Mouse (Mus musculus) ES-CJ7 (cell line): Measurements from ENCODE around the gene Baiap3.

Experiments
- DNase-seq: peaks from one replicate; pipeline ENCODE4 v3.0.0; 2011; ENCODE audit warnings: low read depth, low spot score

The Baiap3 gene

GRCm38 (mm10) chr17:25256140-25256754, at the start of gene Baiap3:
Baiap3 (minus strand) TSS chr17:25256364.
- DNase-seq, result no peak

DNA sequence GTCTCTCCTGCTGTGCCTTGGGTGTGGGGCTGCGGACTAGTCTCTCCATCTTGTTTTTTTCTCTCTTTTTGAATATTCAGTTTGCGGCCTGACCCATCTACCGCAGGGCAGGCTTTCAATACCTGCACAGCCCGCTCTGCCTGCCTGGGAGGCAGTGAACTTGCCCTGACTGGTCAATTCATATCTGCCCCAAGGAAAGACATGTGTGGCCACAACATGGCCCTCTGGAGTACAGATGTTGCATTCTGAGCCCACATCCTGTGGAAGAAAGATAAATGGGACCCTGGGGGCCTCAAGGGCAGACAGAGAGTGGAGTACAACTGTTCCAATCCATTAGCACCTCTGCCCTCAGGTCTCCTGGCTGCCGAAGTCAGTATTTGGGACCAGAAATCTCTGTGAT, 41.9 kb upstream of the Baiap3 start, which contains the start of gene Prss34:
TSS of gene Prss34 (plus strand) at position 301 of the 400 bp plus-strand sequence.
- no peak for DNase-seq

DNA sequence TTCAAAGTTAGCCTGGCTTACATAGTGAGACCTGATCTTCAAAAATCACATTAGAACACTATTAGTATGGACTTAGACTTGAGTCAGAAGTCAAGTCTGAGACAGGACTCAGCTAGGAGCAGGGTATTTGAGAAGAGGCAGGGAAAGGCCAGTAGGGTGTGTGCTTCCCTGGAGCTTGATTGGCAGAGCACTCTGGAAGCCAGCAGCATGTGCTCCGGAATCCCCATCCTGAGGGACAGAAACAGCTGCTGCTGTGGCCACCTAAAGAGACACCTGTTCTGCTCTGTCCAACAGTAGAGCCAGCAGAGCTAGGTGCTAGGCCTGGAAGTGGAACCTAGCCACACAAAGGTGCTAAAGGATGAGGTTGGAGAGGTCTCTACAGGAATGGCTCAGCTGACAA, 37.9 kb upstream of the Baiap3 start:
- no peak for DNase-seq

GRCm38 (mm10) chr17:25293495-25293894, 37.3 kb upstream of the Baiap3 start:
- DNase-seq, result no peak

DNA sequence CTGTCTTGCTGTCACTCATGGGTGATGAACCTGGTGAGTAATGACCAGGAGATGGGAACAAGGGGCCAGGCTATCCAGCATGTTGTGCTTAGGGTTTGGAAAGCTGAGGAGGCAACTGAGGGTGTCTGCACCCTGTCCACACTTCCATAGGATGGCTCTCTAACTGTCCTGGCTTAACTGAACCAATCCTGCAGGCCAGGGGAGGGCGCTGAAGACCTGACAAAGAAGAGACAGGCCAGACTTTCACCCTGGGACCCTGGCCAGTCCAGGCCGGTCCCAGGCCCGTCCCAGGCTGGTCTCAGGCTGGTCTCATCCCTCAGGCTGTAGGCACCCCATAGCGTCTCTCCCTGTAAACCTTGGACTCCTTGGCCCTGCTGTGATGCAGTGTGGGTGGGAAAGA, 34.2 kb upstream of the Baiap3 start:
- DNase-seq, result no peak

DNA sequence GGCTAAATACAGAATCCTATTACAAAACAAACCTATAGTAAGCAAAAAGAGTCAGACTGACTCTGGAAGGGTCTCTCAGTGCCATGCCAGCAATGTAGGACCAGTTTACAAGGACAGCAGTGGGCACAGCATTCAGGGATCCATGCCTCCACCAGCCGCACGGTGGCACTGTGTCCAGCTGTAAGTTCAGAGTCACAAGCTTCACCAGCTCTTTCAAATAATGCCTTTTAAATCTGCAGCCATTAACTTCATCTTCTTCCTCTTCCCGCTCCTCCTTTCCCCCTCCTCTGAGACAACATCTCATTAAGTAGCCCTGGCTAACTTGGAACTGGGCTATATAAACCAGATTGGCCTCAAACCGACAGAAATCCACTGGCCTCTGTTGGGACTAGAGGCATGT, 32.7 kb upstream of the Baiap3 start:
- peak; percentile 75 for DNase-seq

DNA sequence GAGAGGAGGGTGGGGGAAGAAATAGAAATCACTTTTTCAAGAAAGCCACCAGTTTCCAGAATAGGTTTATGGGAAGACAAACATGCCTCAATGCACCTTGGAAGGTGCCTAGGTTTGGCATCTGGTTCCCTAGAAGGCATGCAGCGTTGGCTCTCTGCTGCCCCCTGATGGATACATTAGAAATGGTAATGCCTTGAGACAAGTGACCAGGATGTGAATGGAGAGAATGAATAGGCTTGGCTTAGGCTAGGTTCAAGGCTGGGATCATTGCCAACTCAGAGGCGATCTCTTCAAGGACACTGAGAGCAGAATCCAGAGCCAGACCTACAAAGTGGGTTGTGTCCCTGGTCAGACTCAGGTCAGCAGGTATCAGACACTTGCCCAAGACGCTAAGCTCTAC, 28.9 kb upstream of the Baiap3 start:
- peak; percentile 90 for DNase-seq

- peak; percentile 88 for DNase-seq
Measured at GRCm38 (mm10) chr17:25282133-25282532, 26.0 kb upstream of the Baiap3 start.

DNA sequence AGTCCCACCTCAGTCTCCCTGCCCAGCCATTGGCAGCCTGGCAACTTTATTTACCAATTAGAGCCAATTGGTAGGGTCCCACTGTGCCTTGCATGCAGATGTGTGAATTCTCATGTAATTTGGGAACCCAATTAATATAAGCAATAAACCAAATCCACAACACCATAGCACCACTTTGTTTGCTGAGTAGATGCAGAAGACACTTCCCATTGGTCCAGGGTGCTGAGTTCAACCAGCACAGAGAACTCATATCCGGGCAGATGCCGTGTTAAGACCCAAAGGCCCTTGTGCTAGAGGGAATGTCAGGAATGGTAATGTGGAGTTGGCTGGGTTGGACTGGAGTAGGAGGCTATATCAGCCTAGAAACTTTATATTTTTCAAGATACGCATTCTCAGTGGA, 19.7 kb upstream of the Baiap3 start:
- DNase-seq, result no peak

DNA sequence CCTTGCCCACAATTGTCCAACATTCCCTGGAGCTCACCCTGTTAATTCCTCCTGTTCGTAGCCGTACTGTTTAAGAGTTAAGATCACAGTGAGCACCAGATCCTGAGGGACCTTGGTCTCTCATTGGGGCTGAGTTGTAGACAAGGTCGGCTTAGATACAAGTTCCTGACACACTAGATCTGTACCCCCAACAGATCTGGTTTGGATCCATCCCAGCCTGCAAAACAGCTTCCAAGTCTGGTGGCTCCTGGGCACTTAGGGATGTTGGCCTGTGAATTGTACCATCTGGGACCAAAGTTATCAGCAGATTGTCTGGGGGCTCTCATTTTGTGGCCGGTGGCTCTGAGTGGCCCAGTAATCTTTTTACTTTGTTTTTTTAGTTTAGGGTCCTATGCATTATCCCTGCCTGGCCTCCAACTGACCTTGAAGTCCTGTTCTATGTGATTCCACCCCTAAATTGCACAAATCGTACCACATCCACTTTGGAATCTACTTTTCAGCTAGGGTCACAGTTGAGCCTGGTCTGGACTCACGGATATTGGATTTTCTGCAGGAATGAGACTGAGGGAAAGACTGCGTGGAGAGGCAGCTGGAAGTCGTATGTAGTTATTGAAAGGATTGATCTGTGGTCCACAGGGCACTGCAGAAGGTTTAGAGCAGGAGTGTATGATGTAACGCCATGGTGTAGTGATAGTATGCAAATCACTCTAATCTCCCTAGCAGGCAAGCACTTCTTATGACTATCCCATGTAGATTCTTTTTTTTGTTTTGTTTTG, 18.6 kb upstream of the Baiap3 start, which contains the start of gene Ube2i:
TSS of gene Ube2i (minus strand) at position 52 of the 776 bp plus-strand sequence.
- DNase-seq, result no peak

DNA sequence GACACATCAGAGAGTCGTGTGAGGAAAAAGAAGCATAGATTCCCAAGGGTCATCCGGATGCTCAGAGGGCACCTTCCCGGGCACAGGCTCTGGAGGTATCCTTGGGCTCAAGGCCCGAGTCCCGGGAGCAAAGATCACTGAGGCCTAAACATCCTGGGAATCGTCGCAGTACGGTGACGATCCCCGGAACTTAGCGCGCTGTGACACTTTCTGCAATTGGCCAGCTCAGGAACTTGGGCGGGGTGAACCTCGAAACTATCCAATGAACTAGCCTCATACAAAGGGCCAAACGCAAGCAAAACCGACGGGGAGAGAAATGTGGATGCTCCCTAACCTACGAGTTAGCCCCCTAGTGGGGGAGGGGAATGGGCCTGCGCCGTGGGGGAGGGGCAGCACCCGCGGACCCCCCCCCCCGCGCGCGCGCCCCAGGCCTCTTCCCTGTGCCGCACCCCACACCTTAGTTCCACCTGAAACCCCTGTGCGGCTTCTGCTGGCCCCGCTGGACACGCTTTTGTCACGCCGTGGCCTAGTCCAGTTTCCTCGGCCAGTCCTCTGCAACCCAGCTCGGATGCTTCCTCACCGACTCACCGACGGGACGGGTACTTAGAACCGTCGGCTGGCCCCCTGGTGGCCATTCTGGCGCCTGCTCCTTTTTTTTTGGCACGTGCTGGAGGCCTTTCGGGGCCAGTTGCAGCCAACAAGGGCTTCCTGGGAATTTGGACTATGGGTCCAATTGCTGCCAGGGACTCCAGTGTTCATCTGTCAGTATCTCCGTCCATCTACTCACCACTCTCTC, 17.7 kb upstream of the Baiap3 start:
- DNase-seq, result peak; percentile 98

DNA sequence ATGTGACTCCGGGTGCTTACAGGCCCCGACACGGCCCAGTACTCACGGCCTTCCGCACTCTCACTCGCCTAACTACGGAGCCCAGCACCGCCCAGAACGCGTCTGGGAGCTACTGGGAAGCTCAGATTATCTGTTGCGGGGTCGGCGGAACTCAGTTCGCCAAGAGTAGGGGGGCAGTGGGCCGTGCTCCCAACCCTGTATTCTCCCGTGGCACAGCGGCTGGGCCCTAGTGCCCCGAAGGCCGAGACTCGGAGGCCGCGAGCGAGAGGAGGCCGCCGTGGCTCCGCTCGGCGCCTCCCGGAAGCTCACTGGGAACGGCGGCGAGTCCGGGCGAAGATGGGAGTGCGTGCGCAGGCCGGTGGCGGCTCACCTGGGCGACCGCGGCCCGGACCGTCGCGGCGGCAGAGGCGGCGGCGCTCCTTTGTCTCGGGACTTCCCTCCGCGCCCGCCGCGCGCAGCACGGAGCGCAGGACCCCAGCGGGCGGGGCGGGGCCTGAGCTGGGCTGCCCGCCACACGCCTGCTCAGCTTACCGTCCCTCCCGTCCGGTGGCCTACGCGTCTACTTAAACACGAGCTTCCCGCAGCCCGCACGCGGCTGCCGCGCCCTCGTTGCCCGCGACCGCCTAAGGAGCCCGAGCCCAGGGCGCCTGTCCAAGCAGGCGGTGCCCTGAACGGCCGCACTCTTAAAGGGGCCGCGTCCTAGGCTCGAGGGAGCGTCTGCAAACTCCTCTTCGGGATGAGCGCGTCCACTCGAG, 17.0 kb upstream of the Baiap3 start:
- DNase-seq, result peak; percentile 87

DNA sequence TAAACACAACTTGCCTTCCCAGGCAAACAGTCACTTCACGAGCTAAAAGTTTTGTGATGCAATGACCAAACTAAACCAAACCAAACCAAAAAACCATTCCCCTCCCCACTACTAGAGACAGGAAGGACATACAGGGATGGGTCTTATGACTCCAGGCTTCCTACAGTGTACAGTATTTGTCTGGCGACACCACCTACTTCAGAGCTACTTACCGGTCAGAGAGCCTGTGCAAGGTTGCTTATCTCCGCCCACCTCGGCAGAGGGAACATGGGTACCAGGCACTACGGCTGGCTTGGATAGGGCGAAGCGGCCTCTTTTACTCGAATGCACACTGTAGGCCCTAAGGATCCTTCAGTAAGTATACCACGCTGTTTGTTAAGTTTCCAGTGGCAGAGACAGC, 16.2 kb upstream of the Baiap3 start:
- DNase-seq, result peak; percentile 47

- no peak for DNase-seq
Measured at GRCm38 (mm10) chr17:25270795-25271335, 14.7 kb upstream of the Baiap3 start.

DNA sequence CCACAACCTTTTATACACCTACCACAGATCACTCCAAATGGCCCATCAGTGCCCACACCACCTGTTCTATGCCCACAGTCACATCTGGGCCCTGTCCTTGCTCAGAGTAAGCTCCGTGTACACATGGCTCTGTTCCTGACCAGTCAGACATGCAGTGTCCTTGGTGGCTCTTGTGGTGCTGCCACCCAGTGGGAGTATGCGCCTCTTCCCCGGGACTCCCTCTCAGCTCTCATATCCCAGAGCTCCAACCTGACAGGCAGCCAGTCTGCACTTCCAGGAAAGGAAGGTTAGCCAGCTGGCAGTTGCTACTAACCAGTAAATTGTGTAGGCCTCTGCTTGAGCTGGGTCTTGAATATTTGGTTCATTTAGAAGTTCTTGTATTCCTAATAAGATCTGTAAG, 8.3 kb upstream of the Baiap3 start:
- DNase-seq, result peak; percentile 55

DNA sequence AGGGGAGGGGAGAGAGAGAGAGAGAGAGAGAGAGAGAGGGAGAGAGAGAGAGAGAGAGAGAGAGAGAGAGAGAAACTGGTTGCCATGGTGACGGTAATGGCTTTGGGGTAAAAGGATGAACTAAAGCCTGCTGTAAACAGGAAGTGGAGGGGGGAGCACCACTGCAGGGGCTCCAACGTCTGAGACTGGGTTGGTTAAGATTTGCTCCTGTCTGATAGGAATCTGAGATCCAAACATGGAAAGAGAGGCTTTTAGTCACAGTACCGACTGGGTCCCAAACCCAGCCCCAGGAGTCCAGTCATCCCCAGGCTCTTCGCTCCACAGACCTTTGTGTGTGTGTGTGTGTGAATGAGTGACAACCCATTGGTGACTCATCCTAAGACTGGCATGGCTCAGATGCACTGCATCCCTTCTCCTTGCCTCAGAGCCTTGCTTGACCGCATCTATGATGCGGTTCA, 1.7 kb upstream of the Baiap3 start:
- no peak for DNase-seq

GRCm38 (mm10) chr17:25255110-25255509, 1.1 kb downstream of the Baiap3 start:
- DNase-seq, result no peak

DNA sequence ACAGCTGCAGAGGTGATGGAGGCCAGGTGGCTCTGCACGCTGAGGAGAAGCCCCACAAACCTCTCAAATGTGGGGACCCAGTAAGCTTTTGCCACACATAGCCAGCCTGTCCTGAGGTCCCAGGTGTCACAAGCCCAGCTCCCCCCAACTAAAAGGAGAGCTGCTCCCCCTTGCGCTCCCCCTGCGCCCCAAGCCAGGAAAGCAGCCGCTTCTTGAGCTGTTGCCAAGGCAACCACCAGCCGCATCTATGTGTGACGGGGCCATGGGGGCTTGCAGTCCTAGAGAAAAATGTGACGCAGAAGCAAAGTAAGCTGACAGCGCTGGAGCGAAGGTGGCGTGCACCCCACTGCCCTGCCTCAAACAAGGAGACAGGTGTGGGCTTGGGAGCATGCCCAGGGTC, 2.4 kb downstream of the Baiap3 start:
- no peak for DNase-seq

GRCm38 (mm10) chr17:25252643-25253042, 3.5 kb downstream of the Baiap3 start:
- DNase-seq, result no peak

GRCm38 (mm10) chr17:25250181-25250835, 5.9 kb downstream of the Baiap3 start:
- no peak for DNase-seq
